Mouse (Mus musculus): Measurements from ENCODE around the gene Naa50. TPM values are rescaled to one million over a fixed set of nuclear protein-coding genes. Genes with fewer than 3 reads are reported as not detected.

The Naa50 gene
- 25.6 and 34.9 TPM in 2 replicates for total RNA-seq (2015; ENCODE audit: low replicate concordance)
- total RNA-seq (2017; ENCODE audit: low replicate concordance): 22.5 and 29.0 TPM in 2 replicates

- ATAC-seq (replicated peaks; ENCODE audit: low FRiP score, poor library complexity, severe bottlenecking): peak; percentile 63
Measured at GRCm38 (mm10) chr16:44139536-44140185, at the start of gene Naa50, which contains the start of gene Atp6v1a. Naa50 (plus strand) TSS chr16:44139830. Atp6v1a (minus strand) TSS chr16:44139705.

- no peak for ATAC-seq (replicated peaks; ENCODE audit: low FRiP score, poor library complexity, severe bottlenecking)
Measured at GRCm38 (mm10) chr16:44099377-44099776, 40.3 kb upstream of the Naa50 start.

- no peak for ATAC-seq (replicated peaks; ENCODE audit: low FRiP score, poor library complexity, severe bottlenecking)
Measured at GRCm38 (mm10) chr16:44101181-44101710, 38.4 kb upstream of the Naa50 start.

- ATAC-seq (replicated peaks; ENCODE audit: low FRiP score, poor library complexity, severe bottlenecking): no peak
Measured at GRCm38 (mm10) chr16:44102925-44103324, 36.7 kb upstream of the Naa50 start.

- ATAC-seq (replicated peaks; ENCODE audit: low FRiP score, poor library complexity, severe bottlenecking): peak; percentile 35; the same call in 1 of the 2 replicates
Measured at GRCm38 (mm10) chr16:44103806-44104766, 35.5 kb upstream of the Naa50 start.

GRCm38 (mm10) chr16:44105211-44105610, 34.4 kb upstream of the Naa50 start:
- no peak for ATAC-seq (replicated peaks; ENCODE audit: low FRiP score, poor library complexity, severe bottlenecking)

- no peak for ATAC-seq (replicated peaks; ENCODE audit: low FRiP score, poor library complexity, severe bottlenecking)
Measured at GRCm38 (mm10) chr16:44109002-44109401, 30.6 kb upstream of the Naa50 start.

GRCm38 (mm10) chr16:44119753-44120501, 19.7 kb upstream of the Naa50 start:
- no peak for ATAC-seq (replicated peaks; ENCODE audit: low FRiP score, poor library complexity, severe bottlenecking)

GRCm38 (mm10) chr16:44122122-44122521, 17.5 kb upstream of the Naa50 start:
- ATAC-seq (replicated peaks; ENCODE audit: low FRiP score, poor library complexity, severe bottlenecking): no peak

- no peak for ATAC-seq (replicated peaks; ENCODE audit: low FRiP score, poor library complexity, severe bottlenecking)
Measured at GRCm38 (mm10) chr16:44122574-44122973, 17.1 kb upstream of the Naa50 start.

- ATAC-seq (replicated peaks; ENCODE audit: low FRiP score, poor library complexity, severe bottlenecking): no peak
Measured at GRCm38 (mm10) chr16:44122982-44123725, 16.5 kb upstream of the Naa50 start.

- ATAC-seq (replicated peaks; ENCODE audit: low FRiP score, poor library complexity, severe bottlenecking): no peak
Measured at GRCm38 (mm10) chr16:44123786-44124185, 15.8 kb upstream of the Naa50 start.

GRCm38 (mm10) chr16:44124713-44125112, 14.9 kb upstream of the Naa50 start:
- no peak for ATAC-seq (replicated peaks; ENCODE audit: low FRiP score, poor library complexity, severe bottlenecking)

- no peak for ATAC-seq (replicated peaks; ENCODE audit: low FRiP score, poor library complexity, severe bottlenecking)
Measured at GRCm38 (mm10) chr16:44125436-44125835, 14.2 kb upstream of the Naa50 start.

- ATAC-seq (replicated peaks; ENCODE audit: low FRiP score, poor library complexity, severe bottlenecking): no peak
Measured at GRCm38 (mm10) chr16:44126437-44126836, 13.2 kb upstream of the Naa50 start.

- ATAC-seq (replicated peaks; ENCODE audit: low FRiP score, poor library complexity, severe bottlenecking): no peak
Measured at GRCm38 (mm10) chr16:44132300-44132699, 7.3 kb upstream of the Naa50 start.

- ATAC-seq (replicated peaks; ENCODE audit: low FRiP score, poor library complexity, severe bottlenecking): no peak
Measured at GRCm38 (mm10) chr16:44133187-44133586, 6.4 kb upstream of the Naa50 start.

GRCm38 (mm10) chr16:44136511-44137021, 3.1 kb upstream of the Naa50 start:
- ATAC-seq (replicated peaks; ENCODE audit: low FRiP score, poor library complexity, severe bottlenecking): no peak
